Comparison of ENCODE assay signal across 23 mouse cellular contexts in the genomic region with DNA sequence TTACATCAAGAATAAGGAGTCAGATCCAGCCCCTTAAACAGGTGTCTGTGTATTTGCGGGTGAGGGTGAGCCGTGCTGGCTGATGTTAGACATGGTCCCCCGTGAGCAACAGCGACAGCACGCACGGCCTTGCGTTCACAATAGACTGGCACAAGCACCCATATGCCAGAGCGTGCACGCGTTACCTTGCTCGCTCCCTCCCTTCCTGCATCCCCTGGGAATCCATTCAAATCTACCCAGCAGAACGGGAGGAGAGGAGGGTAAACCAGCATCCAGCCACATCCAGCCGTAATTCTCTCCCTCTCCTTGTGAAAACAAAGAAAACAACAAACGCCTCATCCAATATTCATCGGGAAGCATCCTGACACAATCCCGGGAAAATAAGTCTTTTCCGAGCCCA.
A peak's percentile ranks its signal among the peaks of the same experiment; 100 is the strongest.
DNase-seq lines count a peak whose midpoint lies in the region; ATAC-seq and TF ChIP-seq lines count a peak whose summit lies in the region.
"Had no signal": no experiment of that assay in that cellular context is flagged by ENCODE, and none has a peak within 500 bp of the region (broad histone marks: within the 10 kb centered on the region; RNA-seq: fewer than 3 reads in every experiment).

No protein-coding gene starts in this region.

- H3K4me3 ChIP-seq in forebrain, embryonic 11.5 days (ENCODE audit: low read depth, low read length): no peak overlapping the region
- H3K4me3 ChIP-seq in forebrain, embryonic 10.5 days: no peak overlapping the region
- H3K4me3 ChIP-seq in forebrain, embryonic 13.5 days: no peak overlapping the region
- no peak overlapping the region for H3K4me3 ChIP-seq in hindbrain, embryonic 15.5 days
- H3K4me3 ChIP-seq in midbrain, postnatal 0 days (ENCODE audit: low read depth, low read length): no peak overlapping the region
- H3K4me3 ChIP-seq in stomach, postnatal 0 days (ENCODE audit: low read depth, low read length): no peak overlapping the region
- H3K4me3 ChIP-seq: embryonic facial prominence, embryonic 12.5 days; erythroblast, embryonic 14.5 days; heart, embryonic 13.5 days; intestine, embryonic 15.5 days; limb, embryonic 13.5 days; liver, embryonic 13.5 days; lung, embryonic 15.5 days had no signal

- ATAC-seq in forebrain, embryonic 11.5 days (replicated peaks; ENCODE audit: low FRiP score): no peak
- ATAC-seq in forebrain, embryonic 13.5 days: no peak
- no peak for ATAC-seq in hindbrain, embryonic 15.5 days (ENCODE audit: low FRiP score, low read depth)
- no peak for ATAC-seq in midbrain, postnatal 0 days (ENCODE audit: low FRiP score)
- no peak for ATAC-seq in stomach, postnatal 0 days (ENCODE audit: low FRiP score, low TSS enrichment)
- ATAC-seq: intestine, embryonic 15.5 days had no signal

- 0 out of 2 replicates have a peak overlapping the region, but pooled peaks have one; percentile 12 for H3K9ac ChIP-seq in forebrain, embryonic 11.5 days (ENCODE audit: low read length)
- H3K9ac ChIP-seq in forebrain, embryonic 13.5 days: peak overlapping the region; percentile 35; the same call in 1 of the 2 replicates
- H3K9ac ChIP-seq in hindbrain, embryonic 15.5 days: no peak overlapping the region
- peak overlapping the region; percentile 36; the same call in 1 of the 2 replicates for H3K9ac ChIP-seq in midbrain, postnatal 0 days (replicated peaks; ENCODE audit: low read length, poor library complexity, severe bottlenecking)
- no peak overlapping the region for H3K9ac ChIP-seq in stomach, postnatal 0 days (ENCODE audit: low read length)
- H3K9ac ChIP-seq: embryonic facial prominence, embryonic 12.5 days; heart, embryonic 13.5 days; intestine, embryonic 15.5 days; limb, embryonic 13.5 days; liver, embryonic 13.5 days; lung, embryonic 15.5 days had no signal

- no peak for TF ChIP-seq EP300 in stomach, postnatal 0 days (optimal IDR thresholded peaks at IDR 0.05)

- peaks cover 18% of the 10 kb centered on the region for H3K4me1 ChIP-seq in forebrain, embryonic 11.5 days (replicated peaks; ENCODE audit: control insufficient read depth, insufficient read depth, low read length)
- H3K4me1 ChIP-seq in forebrain, embryonic 10.5 days: peaks cover 57% of the 10 kb centered on the region
- H3K4me1 ChIP-seq in forebrain, embryonic 13.5 days: peaks cover 53% of the 10 kb centered on the region
- H3K4me1 ChIP-seq in hindbrain, embryonic 15.5 days (replicated peaks): peaks cover 48% of the 10 kb centered on the region
- peaks cover 3% of the 10 kb centered on the region for H3K4me1 ChIP-seq in midbrain, postnatal 0 days (ENCODE audit: insufficient read depth, low read length)
- no peaks in the 10 kb centered on the region for H3K4me1 ChIP-seq in stomach, postnatal 0 days (replicated peaks; ENCODE audit: control insufficient read depth, insufficient read depth)
- H3K4me1 ChIP-seq: embryonic facial prominence, embryonic 12.5 days; heart, embryonic 13.5 days; intestine, embryonic 15.5 days; liver, embryonic 13.5 days; lung, embryonic 15.5 days had no signal

- H3K4me2 ChIP-seq in forebrain, embryonic 11.5 days (ENCODE audit: low read depth, low read length, severe bottlenecking): no peak overlapping the region
- H3K4me2 ChIP-seq in forebrain, embryonic 13.5 days: peak overlapping the region; percentile 4; the same call in 1 of the 2 replicates
- 0 out of 2 replicates have a peak overlapping the region, but pooled peaks have one; percentile 7 for H3K4me2 ChIP-seq in hindbrain, embryonic 15.5 days
- H3K4me2 ChIP-seq in midbrain, postnatal 0 days (ENCODE audit: low read depth, low read length, poor library complexity, severe bottlenecking): no peak overlapping the region
- no peak overlapping the region for H3K4me2 ChIP-seq in stomach, postnatal 0 days (replicated peaks; ENCODE audit: low read depth)
- H3K4me2 ChIP-seq: embryonic facial prominence, embryonic 12.5 days; heart, embryonic 13.5 days; intestine, embryonic 15.5 days; liver, embryonic 13.5 days; lung, embryonic 15.5 days had no signal

- H3K36me3 ChIP-seq in forebrain, embryonic 11.5 days (ENCODE audit: control insufficient read depth, insufficient read depth, low read length): no peaks in the 10 kb centered on the region
- H3K36me3 ChIP-seq in forebrain, embryonic 10.5 days (replicated peaks): no peaks in the 10 kb centered on the region
- no peaks in the 10 kb centered on the region for H3K36me3 ChIP-seq in forebrain, embryonic 13.5 days (ENCODE audit: poor library complexity, severe bottlenecking)
- no peaks in the 10 kb centered on the region for H3K36me3 ChIP-seq in hindbrain, embryonic 15.5 days
- no peaks in the 10 kb centered on the region for H3K36me3 ChIP-seq in midbrain, postnatal 0 days (ENCODE audit: insufficient read depth, low read length)
- no peaks in the 10 kb centered on the region for H3K36me3 ChIP-seq in stomach, postnatal 0 days (ENCODE audit: control insufficient read depth, insufficient read depth, low read length)
- H3K36me3 ChIP-seq: embryonic facial prominence, embryonic 12.5 days; heart, embryonic 13.5 days; intestine, embryonic 15.5 days; limb, embryonic 13.5 days; liver, embryonic 13.5 days; lung, embryonic 15.5 days had no signal

- H3K27me3 ChIP-seq in forebrain, embryonic 11.5 days (ENCODE audit: control insufficient read depth, insufficient read depth, low read length): no peaks in the 10 kb centered on the region; the same call in 1 of the 2 replicates
- H3K27me3 ChIP-seq in forebrain, embryonic 10.5 days (ENCODE audit: poor library complexity, severe bottlenecking): peaks cover 77% of the 10 kb centered on the region
- peaks cover 15% of the 10 kb centered on the region; the same call in 1 of the 2 replicates for H3K27me3 ChIP-seq in forebrain, embryonic 13.5 days
- H3K27me3 ChIP-seq in hindbrain, embryonic 15.5 days: peaks cover 10% of the 10 kb centered on the region
- H3K27me3 ChIP-seq in midbrain, postnatal 0 days (ENCODE audit: insufficient read depth, low read length): no peaks in the 10 kb centered on the region
- H3K27me3 ChIP-seq in stomach, postnatal 0 days (ENCODE audit: control insufficient read depth, insufficient read depth, low read length): no peaks in the 10 kb centered on the region; the same call in 1 of the 2 replicates

- H3K27ac ChIP-seq in forebrain, embryonic 11.5 days (ENCODE audit: low read depth, low read length): no peak overlapping the region
- H3K27ac ChIP-seq in forebrain, embryonic 10.5 days: no peak overlapping the region
- peak overlapping the region; percentile 76 for H3K27ac ChIP-seq in forebrain, embryonic 13.5 days
- H3K27ac ChIP-seq in hindbrain, embryonic 15.5 days (replicated peaks): no peak overlapping the region; the same call in 1 of the 2 replicates
- peak overlapping the region; percentile 12; the same call in 1 of the 2 replicates for H3K27ac ChIP-seq in midbrain, postnatal 0 days (ENCODE audit: low read depth, low read length)
- no peak overlapping the region for H3K27ac ChIP-seq in stomach, postnatal 0 days (replicated peaks)
- H3K27ac ChIP-seq: embryonic facial prominence, embryonic 12.5 days; heart, embryonic 13.5 days; intestine, embryonic 15.5 days; limb, embryonic 13.5 days; liver, embryonic 13.5 days; lung, embryonic 15.5 days; macrophage had no signal

- no peak for DNase-seq in forebrain, embryonic 11.5 days (ENCODE audit: low spot score)
- no peak for DNase-seq in forebrain, embryonic 10.5 days (ENCODE audit: extremely low spot score, low spot score)
- no peak for DNase-seq in midbrain, postnatal 0 days (ENCODE audit: low spot score)
- DNase-seq in stomach, postnatal 0 days (ENCODE audit: low spot score): no peak
- no peak for DNase-seq in thymus, postnatal 4 days
- DNase-seq in left cerebral cortex, adult 18-20 months (ENCODE audit: low spot score in 2 of 2): no peak
- DNase-seq: adrenal gland, adult 2 months; cerebellum, adult 9-11 months; gastrocnemius, postnatal 14 days; heart, adult 18-20 months; kidney, postnatal 4 days; liver, embryonic 13.5 days; right cerebral cortex, postnatal 14 days; spleen, adult 18-20 months had no signal

- no peaks in the 10 kb centered on the region for H3K9me3 ChIP-seq in forebrain, embryonic 11.5 days (ENCODE audit: control insufficient read depth, low read length)
- no peaks in the 10 kb centered on the region for H3K9me3 ChIP-seq in forebrain, embryonic 10.5 days
- no peaks in the 10 kb centered on the region for H3K9me3 ChIP-seq in forebrain, embryonic 13.5 days (replicated peaks)
- no peaks in the 10 kb centered on the region for H3K9me3 ChIP-seq in hindbrain, embryonic 15.5 days
- no peaks in the 10 kb centered on the region for H3K9me3 ChIP-seq in midbrain, postnatal 0 days (ENCODE audit: low read length)
- no peaks in the 10 kb centered on the region for H3K9me3 ChIP-seq in stomach, postnatal 0 days (ENCODE audit: control insufficient read depth, low read length)
- H3K9me3 ChIP-seq: embryonic facial prominence, embryonic 12.5 days; heart, embryonic 13.5 days; intestine, embryonic 15.5 days; limb, embryonic 13.5 days; liver, embryonic 13.5 days; lung, embryonic 15.5 days had no signal

- no peak for TF ChIP-seq CTCF in midbrain, postnatal 0 days (IDR thresholded peaks at IDR 0.05)
- TF ChIP-seq CTCF in stomach, postnatal 0 days (IDR thresholded peaks at IDR 0.05; ENCODE audit: low read depth): no peak

- WGBS in forebrain, embryonic 11.5 days: 68% methylated on average over 17 of the region's 17 CpGs
- WGBS in forebrain, embryonic 10.5 days: 81% methylated on average over 17 of the region's 17 CpGs
- 45% methylated on average over 17 of the region's 17 CpGs for WGBS in forebrain, embryonic 13.5 days
- 37% methylated on average over 17 of the region's 17 CpGs for WGBS in hindbrain, embryonic 15.5 days
- 43% methylated on average over 17 of the region's 17 CpGs for WGBS in midbrain, postnatal 0 days
- WGBS in stomach, postnatal 0 days: 84% methylated on average over 17 of the region's 17 CpGs

Comparison
In these comparisons a context has a peak if more than half of its experiments do, and no peak if none do; other contexts are left out.
1. H3K27ac ChIP-seq: peak in forebrain, embryonic 13.5 days (single experiment) and midbrain, postnatal 0 days (single experiment); none in forebrain, embryonic 11.5 days (single experiment), forebrain, embryonic 10.5 days (single experiment), hindbrain, embryonic 15.5 days (single experiment) and stomach, postnatal 0 days (single experiment).
2. H3K4me2 ChIP-seq: peak in forebrain, embryonic 13.5 days (single experiment) and hindbrain, embryonic 15.5 days (single experiment); none in forebrain, embryonic 11.5 days (single experiment), midbrain, postnatal 0 days (single experiment) and stomach, postnatal 0 days (single experiment).
3. H3K9ac ChIP-seq: peak in forebrain, embryonic 11.5 days (single experiment), forebrain, embryonic 13.5 days (single experiment) and midbrain, postnatal 0 days (single experiment); none in hindbrain, embryonic 15.5 days (single experiment) and stomach, postnatal 0 days (single experiment).